Mouse (Mus musculus) central nervous system, embryonic 11.5 days (tissue): ENCODE data around the gene Vmn1r196. TPM values are rescaled to one million over a fixed set of nuclear protein-coding genes. Genes with fewer than 3 reads are reported as not detected.

Experiments used
- polyA plus RNA-seq: library from polyadenylated mRNA; depleted of rRNA; stranded (reverse); fragments of >200 nt; gene quantifications from 2 replicates; pipeline ENCODE4 v1.2.3, GENCODE M21; 2012; rRNA removed

Gene Vmn1r196
- polyA plus RNA-seq: not detected in 2 replicates

DNA sequence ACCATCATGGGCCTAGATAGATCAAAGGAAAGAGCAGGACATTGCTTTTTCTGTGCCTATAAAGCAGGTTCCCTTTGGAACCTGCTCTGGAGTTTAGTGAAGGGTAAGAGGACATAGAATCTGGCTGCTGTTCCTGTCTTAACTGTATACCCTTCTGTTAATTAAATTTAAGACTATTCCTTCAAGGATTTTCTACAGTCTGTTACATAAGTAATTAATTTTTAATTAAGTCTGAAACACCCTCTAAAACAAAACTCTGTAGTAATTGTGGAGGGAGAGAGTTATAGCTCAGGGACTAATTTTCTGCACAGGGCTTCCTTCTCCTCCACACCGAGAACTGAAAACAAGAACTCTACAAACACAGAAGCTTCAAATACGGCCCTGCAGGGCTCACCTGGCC is at the start of gene Vmn1r196:
Gene Vmn1r196 (plus strand): TSS at position 301 of the 400 bp plus-strand sequence.

DNA sequence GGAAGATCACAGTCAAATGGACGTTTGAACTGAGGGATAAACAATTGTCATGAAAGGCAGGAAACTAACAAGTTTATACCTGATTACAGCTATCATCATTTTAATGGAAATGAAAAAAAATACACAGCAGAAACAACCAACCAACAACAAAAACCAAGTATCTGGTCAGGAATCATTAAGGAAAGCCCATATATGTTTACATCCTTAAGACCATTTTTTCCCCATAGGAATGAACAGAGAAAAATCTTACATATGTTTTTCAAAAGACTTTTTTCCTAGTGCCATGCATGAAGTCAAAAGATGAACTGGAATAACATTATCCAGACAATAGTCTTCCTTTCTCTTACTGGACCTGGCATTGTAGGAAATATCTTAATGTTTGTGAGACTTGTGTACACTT is 45.8 kb upstream of the Vmn1r196 start, which contains the start of gene Vmn1r194:
Gene Vmn1r194 (plus strand): TSS at position 301 of the 400 bp plus-strand sequence.

DNA sequence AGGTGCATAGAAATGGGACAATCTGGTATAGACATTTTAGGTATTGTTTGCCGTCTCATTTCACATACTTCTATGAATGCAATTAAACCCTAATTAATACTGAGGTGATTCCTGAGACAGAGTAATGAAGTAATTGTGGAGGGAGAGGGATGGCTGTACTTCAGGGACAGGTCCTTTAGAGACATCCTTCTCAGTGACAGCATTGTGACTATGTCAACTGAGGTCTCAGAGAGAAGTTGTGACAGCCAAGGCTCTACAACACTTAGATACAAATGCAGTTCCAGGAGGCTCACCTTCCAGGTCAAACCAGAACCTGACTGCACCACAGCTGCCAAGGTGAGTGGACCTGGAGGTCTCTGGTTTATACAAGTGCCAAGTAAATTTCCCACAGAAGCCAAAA is 19.5 kb upstream of the Vmn1r196 start, which contains the start of gene Vmn1r195:
Gene Vmn1r195 (plus strand): TSS at position 301 of the 400 bp plus-strand sequence.

DNA sequence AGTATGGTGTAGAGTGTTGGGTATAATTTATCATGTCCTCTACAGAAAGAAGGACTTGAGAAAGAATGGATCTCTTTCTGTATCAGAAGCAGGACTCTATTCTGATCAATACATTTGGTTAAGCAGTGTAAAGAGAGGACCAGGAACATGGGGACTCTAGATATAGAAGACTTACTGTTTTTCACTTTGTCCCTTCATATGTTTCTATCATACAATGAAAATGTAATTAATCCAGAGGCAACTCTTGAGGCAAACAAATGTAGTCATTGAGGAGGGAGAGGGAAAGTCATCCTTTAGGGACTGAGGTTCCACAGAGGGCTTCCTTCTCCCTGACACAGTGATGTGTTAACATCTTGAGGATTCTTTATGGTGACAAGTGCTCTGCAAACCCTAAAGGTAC is 34.6 kb downstream of the Vmn1r196 start, which contains the start of gene Vmn1r197:
Gene Vmn1r197 (plus strand): TSS at position 301 of the 400 bp plus-strand sequence.

Other genes starting within 250 kb of the Vmn1r196 start
- 60.0 and 87.2 TPM in 2 replicates for gene Hist1h4i, start 248.6 kb upstream of the Vmn1r196 start, polyA plus RNA-seq
- 45.5 and 69.8 TPM in 2 replicates for gene Hist1h2ag, start 247.0 kb upstream of the Vmn1r196 start, polyA plus RNA-seq
- gene Hist1h2bj, start 246.7 kb upstream of the Vmn1r196 start, polyA plus RNA-seq: 14.7 and 26.0 TPM in 2 replicates
- not detected in 2 replicates for gene Vmn1r188, start 205.5 kb upstream of the Vmn1r196 start, polyA plus RNA-seq
- not detected in 2 replicates for gene Vmn1r189, start 184.1 kb upstream of the Vmn1r196 start, polyA plus RNA-seq
- gene Vmn1r191, start 106.0 kb upstream of the Vmn1r196 start, polyA plus RNA-seq: not detected in 2 replicates
- gene Vmn1r192, start 98.8 kb upstream of the Vmn1r196 start, polyA plus RNA-seq: not detected in 2 replicates
- not detected in 2 replicates for gene Vmn1r193, start 66.8 kb upstream of the Vmn1r196 start, polyA plus RNA-seq
- not detected in 2 replicates for gene Vmn1r194, start 45.7 kb upstream of the Vmn1r196 start, polyA plus RNA-seq
- not detected in 2 replicates for gene Vmn1r195, start 19.4 kb upstream of the Vmn1r196 start, polyA plus RNA-seq
- gene Vmn1r197, start 34.7 kb downstream of the Vmn1r196 start, polyA plus RNA-seq: not detected in 2 replicates
- gene Vmn1r198, start 60.4 kb downstream of the Vmn1r196 start, polyA plus RNA-seq: not detected in 2 replicates
- not detected in 2 replicates for gene Vmn1r199, start 89.9 kb downstream of the Vmn1r196 start, polyA plus RNA-seq
- gene Vmn1r200, start 100.5 kb downstream of the Vmn1r196 start, polyA plus RNA-seq: not detected in 2 replicates
- gene Vmn1r201, start 182.0 kb downstream of the Vmn1r196 start, polyA plus RNA-seq: not detected in 2 replicates
- gene Vmn1r202, start 215.5 kb downstream of the Vmn1r196 start, polyA plus RNA-seq: not detected in 2 replicates
- not detected in 2 replicates for gene Vmn1r203, start 228.2 kb downstream of the Vmn1r196 start, polyA plus RNA-seq